Mouse (Mus musculus): ENCODE measurements around the gene Rwdd1. TPM values are rescaled to one million over a fixed set of nuclear protein-coding genes. Genes with fewer than 3 reads are reported as not detected.
A peak's percentile ranks its signal among the peaks of the same experiment; 100 is the strongest.

The Rwdd1 gene
- polyA plus RNA-seq (2015; fragmentation: Nextera tagmentation; extraction: Ambion mirVana) = 128 and 141 TPM in 2 replicates

GRCm38 (mm10) chr10:34019302-34020075 lies at the start of gene Rwdd1:
Gene Rwdd1 (minus strand): TSS chr10:34019624.
- under 1% methylated on average over 81 of the region's 82 CpGs for WGBS
- ATAC-seq (ENCODE audit: low read depth) = peak; percentile 100
- Histone ChIP-seq H3K27me3 (no peaks in the 10 kb centered on the region), H3K4me1 (replicated peaks) (peaks cover 39% of the 10 kb centered on the region), H3K27ac (replicated peaks) (peak within 1 kb of the TSS; percentile 93), H3K9ac (peak within 1 kb of the TSS; percentile 96), H3K36me3 (0 out of 2 replicates have a peak, but pooled peaks cover 5% of the 10 kb centered on the region), H3K4me2 (peak within 1 kb of the TSS; percentile 83), H3K9me3 (no peaks in the 10 kb centered on the region), H3K4me3 (peak within 1 kb of the TSS; percentile 88)

GRCm38 (mm10) chr10:34066591-34066990 lies 47.2 kb upstream of the Rwdd1 start:
- no peak overlapping the region for H3K9ac ChIP-seq
- no peak for ATAC-seq (ENCODE audit: low read depth)
- no peaks in the 10 kb centered on the region for H3K9me3 ChIP-seq
- H3K4me1 ChIP-seq (replicated peaks) = no peaks in the 10 kb centered on the region
- H3K27ac ChIP-seq (replicated peaks) = no peak overlapping the region
- H3K36me3 ChIP-seq = no peaks in the 10 kb centered on the region
- no peaks in the 10 kb centered on the region for H3K27me3 ChIP-seq
- 55% methylated on average over 3 of the region's 3 CpGs for WGBS
- H3K4me2 ChIP-seq = no peak overlapping the region
- H3K4me3 ChIP-seq = no peak overlapping the region

- WGBS = 88% methylated on average over 2 of the region's 2 CpGs
- no peak for ATAC-seq (ENCODE audit: low read depth)
- H3K9ac ChIP-seq = no peak overlapping the region
These were observed 34.6 kb upstream of the Rwdd1 start for GRCm38 (mm10) chr10:34053987-34054386.

GRCm38 (mm10) chr10:34044210-34044609 lies 24.8 kb upstream of the Rwdd1 start, which contains the start of gene Calhm4:
Gene Calhm4 (minus strand): TSS chr10:34044310.
- Histone ChIP-seq H3K27ac (replicated peaks) (no peak within 1 kb of the TSS), H3K9me3 (no peaks in the 10 kb centered on the region), H3K27me3 (no peaks in the 10 kb centered on the region), H3K4me1 (replicated peaks) (no peaks in the 10 kb centered on the region), H3K9ac (no peak within 1 kb of the TSS), H3K4me2 (no peak within 1 kb of the TSS), H3K36me3 (no peaks in the 10 kb centered on the region), H3K4me3 (no peak within 1 kb of the TSS)
- 88% methylated on average over 5 of the region's 5 CpGs for WGBS
- ATAC-seq (ENCODE audit: low read depth) = no peak

More at GRCm38 (mm10) chr10:34053987-34054386, 34.6 kb upstream of the Rwdd1 start:
- Histone ChIP-seq H3K4me2 (no peak overlapping the region), H3K36me3 (no peaks in the 10 kb centered on the region), H3K9me3 (no peaks in the 10 kb centered on the region), H3K4me3 (no peak overlapping the region), H3K4me1 (replicated peaks) (no peaks in the 10 kb centered on the region), H3K27me3 (no peaks in the 10 kb centered on the region), H3K27ac (replicated peaks) (no peak overlapping the region)

GRCm38 (mm10) chr10:34037401-34037800 lies 18.0 kb upstream of the Rwdd1 start, which contains the start of gene Trappc3l:
Gene Trappc3l (plus strand): TSS chr10:34037597.
- Histone ChIP-seq H3K9ac (no peak within 1 kb of the TSS), H3K27me3 (no peaks in the 10 kb centered on the region), H3K4me3 (no peak within 1 kb of the TSS), H3K4me2 (no peak within 1 kb of the TSS), H3K36me3 (no peaks in the 10 kb centered on the region), H3K4me1 (replicated peaks) (0 out of 2 replicates have a peak, but pooled peaks cover 6% of the 10 kb centered on the region), H3K9me3 (no peaks in the 10 kb centered on the region), H3K27ac (replicated peaks) (no peak within 1 kb of the TSS)
- WGBS = 61% methylated on average over 3 of the region's 3 CpGs
- no peak for ATAC-seq (ENCODE audit: low read depth)

GRCm38 (mm10) chr10:34036587-34036986 lies 17.2 kb upstream of the Rwdd1 start:
- WGBS = 20% methylated on average over 5 of the region's 5 CpGs
- H3K27ac ChIP-seq (replicated peaks) = no peak overlapping the region
- H3K36me3 ChIP-seq = no peaks in the 10 kb centered on the region
- 0 out of 2 replicates have a peak, but pooled peaks cover 6% of the 10 kb centered on the region for H3K4me1 ChIP-seq (replicated peaks)
- H3K4me2 ChIP-seq = no peak overlapping the region
- H3K4me3 ChIP-seq = no peak overlapping the region
- H3K9ac ChIP-seq = no peak overlapping the region
- H3K9me3 ChIP-seq = no peaks in the 10 kb centered on the region
- ATAC-seq (ENCODE audit: low read depth) = peak; percentile 83; the same call in 1 of the 2 replicates
- no peaks in the 10 kb centered on the region for H3K27me3 ChIP-seq

- WGBS = 21% methylated on average over 22 of the region's 22 CpGs
- Histone ChIP-seq H3K27ac (replicated peaks) (no peak overlapping the region), H3K9me3 (no peaks in the 10 kb centered on the region), H3K36me3 (no peaks in the 10 kb centered on the region), H3K4me1 (replicated peaks) (0 out of 2 replicates have a peak, but pooled peaks cover 6% of the 10 kb centered on the region), H3K4me3 (no peak overlapping the region), H3K27me3 (no peaks in the 10 kb centered on the region), H3K4me2 (peak overlapping the region; percentile 38), H3K9ac (peak overlapping the region; percentile 49; the same call in 1 of the 2 replicates)
- peak; percentile 91 for ATAC-seq (ENCODE audit: low read depth)
These were observed 14.3 kb upstream of the Rwdd1 start for GRCm38 (mm10) chr10:34033630-34034305.

- Histone ChIP-seq H3K9me3 (no peaks in the 10 kb centered on the region), H3K4me2 (no peak overlapping the region), H3K27ac (replicated peaks) (no peak overlapping the region), H3K9ac (no peak overlapping the region), H3K27me3 (no peaks in the 10 kb centered on the region), H3K4me1 (replicated peaks) (0 out of 2 replicates have a peak, but pooled peaks cover 6% of the 10 kb centered on the region), H3K36me3 (no peaks in the 10 kb centered on the region), H3K4me3 (no peak overlapping the region)
- no peak for ATAC-seq (ENCODE audit: low read depth)
- 83% methylated on average over 5 of the region's 5 CpGs for WGBS
These were observed 10.9 kb upstream of the Rwdd1 start for GRCm38 (mm10) chr10:34030322-34030721.

GRCm38 (mm10) chr10:34018746-34019301 lies 600 bp downstream of the Rwdd1 start:
- Histone ChIP-seq H3K36me3 (0 out of 2 replicates have a peak, but pooled peaks cover 5% of the 10 kb centered on the region), H3K4me2 (peak overlapping the region; percentile 83), H3K27ac (replicated peaks) (peak overlapping the region; percentile 93), H3K9me3 (no peaks in the 10 kb centered on the region), H3K27me3 (no peaks in the 10 kb centered on the region), H3K9ac (peak overlapping the region; percentile 96), H3K4me3 (peak overlapping the region; percentile 88), H3K4me1 (replicated peaks) (peaks cover 45% of the 10 kb centered on the region)
- under 1% methylated on average over 21 of the region's 21 CpGs for WGBS
- 0 out of 2 replicates have a peak, but pooled peaks have one; percentile 1 for ATAC-seq (ENCODE audit: low read depth)

- H3K27ac ChIP-seq (replicated peaks) = no peak overlapping the region
- H3K9me3 ChIP-seq = no peaks in the 10 kb centered on the region
- no peak for ATAC-seq (ENCODE audit: low read depth)
- H3K4me1 ChIP-seq (replicated peaks) = peaks cover 36% of the 10 kb centered on the region
- 94% methylated on average over 2 of the region's 2 CpGs for WGBS
- H3K9ac ChIP-seq = no peak overlapping the region
- no peaks in the 10 kb centered on the region for H3K27me3 ChIP-seq
- H3K4me2 ChIP-seq = no peak overlapping the region
- peaks cover 16% of the 10 kb centered on the region for H3K36me3 ChIP-seq
- H3K4me3 ChIP-seq = no peak overlapping the region
These were observed 6.2 kb downstream of the Rwdd1 start for GRCm38 (mm10) chr10:34013241-34013640.

- H3K4me1 ChIP-seq (replicated peaks) = peaks cover 29% of the 10 kb centered on the region
- no peak overlapping the region for H3K4me3 ChIP-seq
- H3K9me3 ChIP-seq = no peaks in the 10 kb centered on the region
- peaks cover 23% of the 10 kb centered on the region for H3K36me3 ChIP-seq
- H3K27me3 ChIP-seq = no peaks in the 10 kb centered on the region
- no peak overlapping the region for H3K4me2 ChIP-seq
- ATAC-seq (ENCODE audit: low read depth) = no peak
- H3K27ac ChIP-seq (replicated peaks) = no peak overlapping the region
- WGBS = 97% methylated on average over 4 of the region's 4 CpGs
- H3K9ac ChIP-seq = no peak overlapping the region
These were observed 6.8 kb downstream of the Rwdd1 start for GRCm38 (mm10) chr10:34012581-34012980.

- Histone ChIP-seq H3K27me3 (no peaks in the 10 kb centered on the region), H3K9me3 (no peaks in the 10 kb centered on the region), H3K4me2 (no peak overlapping the region), H3K4me3 (no peak overlapping the region), H3K4me1 (replicated peaks) (no peaks in the 10 kb centered on the region), H3K27ac (replicated peaks) (no peak overlapping the region), H3K36me3 (peaks cover 92% of the 10 kb centered on the region), H3K9ac (no peak overlapping the region)
- ATAC-seq (ENCODE audit: low read depth) = no peak
These were observed 21.0 kb downstream of the Rwdd1 start for GRCm38 (mm10) chr10:33998397-33998796.
